Mouse (Mus musculus): ENCODE data around the gene Kat14. TPM values are rescaled to one million over a fixed set of nuclear protein-coding genes. Genes with fewer than 3 reads are reported as not detected.

Kat14 gene
- polyA plus RNA-seq, 2 experiments, result 11.8 to 13.7 TPM

DNA sequence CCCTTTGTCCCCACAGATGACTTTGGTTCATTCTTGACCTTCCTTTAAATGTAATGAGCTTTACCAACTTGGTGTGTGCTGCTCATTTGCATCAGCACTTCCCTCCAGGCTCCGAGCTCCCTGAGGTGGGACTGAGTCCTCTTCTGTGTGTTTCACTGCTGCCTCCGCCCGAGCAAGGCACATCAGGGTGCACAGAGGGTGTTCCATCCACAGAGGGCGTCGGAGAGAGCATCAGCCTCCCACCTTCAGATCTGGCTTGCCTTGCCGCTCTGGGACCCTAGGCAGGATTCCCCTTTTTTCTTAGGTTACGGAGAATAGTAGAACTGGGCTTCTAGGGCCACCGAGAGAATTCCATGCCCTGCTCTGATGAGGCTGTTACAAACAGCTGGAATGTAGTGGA is 48.1 kb downstream of the Kat14 start:
- Histone ChIP-seq H3K27me3 (ENCODE audit: control insufficient read depth, insufficient read depth, low read length) (no peaks in the 10 kb centered on the region), H3K4me3 (ENCODE audit: insufficient read depth in 1 of 2, low read depth in 2 of 2, low read length in 2 of 2) (no peak overlapping the region), H3K36me3 (replicated peaks; ENCODE audit: control insufficient read depth, insufficient read depth, low read depth) (no peaks in the 10 kb centered on the region), H3K9me3 (ENCODE audit: control insufficient read depth, low read length) (no peaks in the 10 kb centered on the region), H3K4me2 (ENCODE audit: low read depth) (no peak overlapping the region), H3K27ac (no peak overlapping the region), H3K9ac (replicated peaks) (no peak overlapping the region), H3K4me1 (replicated peaks; ENCODE audit: control insufficient read depth in 2 of 2, insufficient read depth in 2 of 2, low read length in 1 of 2) (no peaks in the 10 kb centered on the region)
- no peak for ATAC-seq (ENCODE audit: insufficient read depth)
- WGBS (ENCODE audit: insufficient replicate concordance), result 43% methylated on average over 8 of the region's 8 CpGs
- DNase-seq (ENCODE audit: low read depth in 3 of 3, low spot score in 3 of 3), result no peak
- TF ChIP-seq CTCF (IDR thresholded peaks at IDR 0.05; ENCODE audit: low read depth) (peak; percentile 23), EP300 (IDR thresholded peaks at IDR 0.05; ENCODE audit: low read depth) (no peak)

DNA sequence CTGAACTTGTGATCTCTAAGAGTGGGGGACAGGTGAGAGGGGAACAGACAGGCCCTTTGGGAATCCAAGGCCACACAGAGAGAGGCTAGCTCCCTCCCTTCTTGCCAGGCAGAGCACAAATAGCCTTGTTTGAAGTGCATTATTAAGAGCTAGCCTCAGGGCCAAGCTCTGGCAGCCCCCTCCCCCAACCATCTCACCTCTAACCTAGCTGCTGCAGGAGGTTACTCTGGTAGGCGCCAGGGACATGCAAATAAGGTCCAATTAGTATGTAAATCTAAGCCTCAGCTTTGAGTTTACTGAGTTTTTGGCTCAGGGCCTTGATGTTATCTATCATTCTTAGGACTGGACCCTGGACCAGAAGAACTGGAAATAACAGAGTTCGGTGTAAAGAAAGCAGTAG is 49.3 kb downstream of the Kat14 start:
- no peak overlapping the region for H3K9ac ChIP-seq (replicated peaks)
- no peaks in the 10 kb centered on the region for H3K36me3 ChIP-seq (replicated peaks; ENCODE audit: control insufficient read depth, insufficient read depth, low read depth)
- WGBS (ENCODE audit: insufficient replicate concordance), result 48% methylated on average over 2 of the region's 2 CpGs
- H3K9me3 ChIP-seq (ENCODE audit: control insufficient read depth, low read length), result no peaks in the 10 kb centered on the region
- DNase-seq (ENCODE audit: low read depth in 3 of 3, low spot score in 3 of 3) (no peak), ATAC-seq (ENCODE audit: insufficient read depth) (no peak)
- H3K4me3 ChIP-seq (ENCODE audit: insufficient read depth in 1 of 2, low read depth in 2 of 2, low read length in 2 of 2), result no peak overlapping the region
- H3K27me3 ChIP-seq (ENCODE audit: control insufficient read depth, insufficient read depth, low read length), result no peaks in the 10 kb centered on the region
- H3K4me2 ChIP-seq (ENCODE audit: low read depth), result no peak overlapping the region
- no peak for TF ChIP-seq EP300 (IDR thresholded peaks at IDR 0.05; ENCODE audit: low read depth)
- TF ChIP-seq CTCF (IDR thresholded peaks at IDR 0.05; ENCODE audit: low read depth), result no peak
- no peaks in the 10 kb centered on the region for H3K4me1 ChIP-seq (replicated peaks; ENCODE audit: control insufficient read depth in 2 of 2, insufficient read depth in 2 of 2, low read length in 1 of 2)
- no peak overlapping the region for H3K27ac ChIP-seq

DNA sequence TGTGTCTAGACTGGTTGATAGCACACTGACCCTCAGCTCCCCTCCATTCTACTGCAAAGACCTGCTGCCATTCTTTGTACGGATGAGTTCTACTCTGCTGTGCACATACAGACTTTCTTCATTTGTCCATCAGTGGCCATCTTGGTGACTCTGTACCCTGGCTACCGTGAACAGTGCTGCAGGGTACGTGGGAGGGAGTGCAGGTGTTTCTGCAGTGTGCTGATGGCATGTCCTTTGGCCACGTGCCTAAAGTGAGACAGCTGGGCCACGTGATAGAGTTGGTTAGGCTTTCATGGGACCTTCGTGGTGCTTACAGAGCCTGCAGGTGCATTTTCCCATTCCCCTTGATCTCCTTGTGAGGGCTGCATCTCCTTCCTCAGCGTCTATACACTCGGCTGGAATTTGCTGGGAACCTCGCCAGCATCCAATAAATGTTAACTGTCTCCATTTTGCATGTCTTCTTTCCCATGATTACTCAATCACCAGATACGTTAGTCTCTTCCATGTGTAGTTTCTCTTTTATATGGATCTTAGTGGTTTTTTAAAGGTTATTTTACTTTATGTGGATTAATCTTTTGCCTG is 53.4 kb downstream of the Kat14 start:
- H3K9me3 ChIP-seq (ENCODE audit: control insufficient read depth, low read length), result no peaks in the 10 kb centered on the region
- no peak overlapping the region for H3K9ac ChIP-seq (replicated peaks)
- H3K4me2 ChIP-seq (ENCODE audit: low read depth), result no peak overlapping the region
- 61% methylated on average over 10 of the region's 10 CpGs for WGBS (ENCODE audit: insufficient replicate concordance)
- H3K27me3 ChIP-seq (ENCODE audit: control insufficient read depth, insufficient read depth, low read length), result no peaks in the 10 kb centered on the region
- no peak for ATAC-seq (ENCODE audit: insufficient read depth)
- no peak overlapping the region for H3K4me3 ChIP-seq (ENCODE audit: insufficient read depth in 1 of 2, low read depth in 2 of 2, low read length in 2 of 2)
- no peak for TF ChIP-seq CTCF (IDR thresholded peaks at IDR 0.05; ENCODE audit: low read depth)
- no peak for TF ChIP-seq EP300 (IDR thresholded peaks at IDR 0.05; ENCODE audit: low read depth)
- no peak overlapping the region for H3K27ac ChIP-seq
- H3K36me3 ChIP-seq (replicated peaks; ENCODE audit: control insufficient read depth, insufficient read depth, low read depth), result no peaks in the 10 kb centered on the region
- no peaks in the 10 kb centered on the region for H3K4me1 ChIP-seq (replicated peaks; ENCODE audit: control insufficient read depth in 2 of 2, insufficient read depth in 2 of 2, low read length in 1 of 2)
- DNase-seq (ENCODE audit: low read depth in 3 of 3, low spot score in 3 of 3), result no peak

DNA sequence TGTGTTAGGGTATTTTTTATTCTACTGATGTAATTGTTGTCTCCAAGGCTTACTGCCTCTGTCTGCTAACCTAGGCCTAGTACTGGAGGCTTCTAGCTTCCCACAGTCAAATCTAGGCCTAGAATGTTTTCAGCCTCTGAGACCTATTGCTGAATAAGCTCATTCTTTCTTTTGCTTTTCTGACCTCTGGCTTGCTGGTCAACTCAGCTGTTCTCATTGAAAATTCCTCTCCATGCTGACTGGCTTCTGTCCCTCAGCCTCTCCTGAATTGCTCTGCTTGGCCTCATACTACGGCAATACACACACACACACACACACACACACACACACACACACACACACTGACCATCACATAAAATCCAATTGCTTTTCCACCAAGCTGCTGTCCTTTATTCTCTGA is 57.0 kb downstream of the Kat14 start:
- TF ChIP-seq CTCF (IDR thresholded peaks at IDR 0.05; ENCODE audit: low read depth) (no peak), EP300 (IDR thresholded peaks at IDR 0.05; ENCODE audit: low read depth) (no peak)
- ATAC-seq (ENCODE audit: insufficient read depth), result no peak
- no peak overlapping the region for H3K27ac ChIP-seq
- no peak overlapping the region for H3K4me3 ChIP-seq (ENCODE audit: insufficient read depth in 1 of 2, low read depth in 2 of 2, low read length in 2 of 2)
- WGBS (ENCODE audit: insufficient replicate concordance), result 69% methylated on average over 1 of the region's 1 CpGs
- no peaks in the 10 kb centered on the region for H3K27me3 ChIP-seq (ENCODE audit: control insufficient read depth, insufficient read depth, low read length)
- no peaks in the 10 kb centered on the region for H3K9me3 ChIP-seq (ENCODE audit: control insufficient read depth, low read length)
- no peak overlapping the region for H3K4me2 ChIP-seq (ENCODE audit: low read depth)
- DNase-seq (ENCODE audit: low read depth in 3 of 3, low spot score in 3 of 3), result no peak
- H3K9ac ChIP-seq (replicated peaks), result no peak overlapping the region
- H3K4me1 ChIP-seq (replicated peaks; ENCODE audit: control insufficient read depth in 2 of 2, insufficient read depth in 2 of 2, low read length in 1 of 2), result no peaks in the 10 kb centered on the region
- H3K36me3 ChIP-seq (replicated peaks; ENCODE audit: control insufficient read depth, insufficient read depth, low read depth), result no peaks in the 10 kb centered on the region

DNA sequence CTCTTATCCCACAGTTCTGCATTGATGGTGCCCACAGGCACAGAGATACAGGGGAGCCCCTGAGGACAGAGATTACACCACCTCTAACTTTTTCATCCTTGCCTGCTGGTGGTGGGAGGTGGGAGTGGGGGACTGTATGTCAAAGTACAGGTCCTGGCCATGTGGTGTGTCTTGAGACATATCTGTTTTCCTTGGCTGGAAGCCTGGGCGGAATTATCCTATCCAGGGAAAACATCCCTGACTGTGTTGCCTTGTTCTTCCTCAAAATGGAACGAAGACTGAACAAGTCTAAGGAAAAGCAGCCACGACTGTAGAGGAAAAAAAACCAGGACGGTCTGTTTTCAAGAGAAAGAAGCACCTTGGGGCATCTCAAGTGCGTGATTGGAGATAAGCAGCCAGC is 59.1 kb downstream of the Kat14 start:
- ATAC-seq (ENCODE audit: insufficient read depth), result no peak
- Histone ChIP-seq H3K4me2 (ENCODE audit: low read depth) (no peak overlapping the region), H3K27ac (no peak overlapping the region), H3K4me3 (ENCODE audit: insufficient read depth in 1 of 2, low read depth in 2 of 2, low read length in 2 of 2) (no peak overlapping the region), H3K9ac (replicated peaks) (no peak overlapping the region), H3K9me3 (ENCODE audit: control insufficient read depth, low read length) (no peaks in the 10 kb centered on the region), H3K27me3 (ENCODE audit: control insufficient read depth, insufficient read depth, low read length) (no peaks in the 10 kb centered on the region), H3K4me1 (replicated peaks; ENCODE audit: control insufficient read depth in 2 of 2, insufficient read depth in 2 of 2, low read length in 1 of 2) (no peaks in the 10 kb centered on the region), H3K36me3 (replicated peaks; ENCODE audit: control insufficient read depth, insufficient read depth, low read depth) (no peaks in the 10 kb centered on the region)
- TF ChIP-seq EP300 (IDR thresholded peaks at IDR 0.05; ENCODE audit: low read depth), result no peak
- TF ChIP-seq CTCF (IDR thresholded peaks at IDR 0.05; ENCODE audit: low read depth), result no peak
- 57% methylated on average over 5 of the region's 5 CpGs for WGBS (ENCODE audit: insufficient replicate concordance)
- no peak for DNase-seq (ENCODE audit: low read depth in 3 of 3, low spot score in 3 of 3)

Measured in liver, embryonic 14.5 days (tissue).